Mouse (Mus musculus) ES-E14 (cell line): Measurements from ENCODE around the gene Kansl2.

Experiments used
- CHD2 ChIP-seq: IDR thresholded peaks from 2 replicates; pipeline ENCODE4 v1.6.1; 2014; ENCODE audit warnings: mild to moderate bottlenecking, low read depth, low read length, inconsistent platforms
- MAFK ChIP-seq: IDR thresholded peaks from 2 replicates; pipeline ENCODE4 v1.6.1; 2014; ENCODE audit warnings: mild to moderate bottlenecking, low read depth, low read length, inconsistent platforms; ENCODE audit not compliant: insufficient read depth

DNA sequence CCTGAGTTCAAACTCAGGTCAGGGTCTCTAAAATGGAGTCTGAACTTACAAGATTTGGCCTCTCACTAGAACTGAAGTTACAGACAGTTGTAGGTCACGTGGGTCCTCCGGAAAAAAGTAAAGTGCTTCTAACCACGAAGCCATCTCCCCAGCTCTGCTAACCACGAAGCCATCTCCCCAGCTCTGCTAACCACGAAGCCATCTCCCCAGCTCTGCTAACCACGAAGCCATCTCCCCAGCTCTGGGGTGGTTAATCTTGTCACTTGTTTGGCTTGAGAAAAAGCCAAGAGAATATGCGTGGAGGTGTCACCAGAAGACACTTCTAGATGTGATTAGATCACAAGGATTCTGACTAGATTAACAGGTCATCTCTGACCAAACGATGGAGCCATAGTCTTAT, 19.9 kb downstream of the Kansl2 start:
- TF ChIP-seq MAFK (no peak), CHD2 (no peak)
